ENCODE assay signal across 8 mouse cellular contexts in the genomic region with DNA sequence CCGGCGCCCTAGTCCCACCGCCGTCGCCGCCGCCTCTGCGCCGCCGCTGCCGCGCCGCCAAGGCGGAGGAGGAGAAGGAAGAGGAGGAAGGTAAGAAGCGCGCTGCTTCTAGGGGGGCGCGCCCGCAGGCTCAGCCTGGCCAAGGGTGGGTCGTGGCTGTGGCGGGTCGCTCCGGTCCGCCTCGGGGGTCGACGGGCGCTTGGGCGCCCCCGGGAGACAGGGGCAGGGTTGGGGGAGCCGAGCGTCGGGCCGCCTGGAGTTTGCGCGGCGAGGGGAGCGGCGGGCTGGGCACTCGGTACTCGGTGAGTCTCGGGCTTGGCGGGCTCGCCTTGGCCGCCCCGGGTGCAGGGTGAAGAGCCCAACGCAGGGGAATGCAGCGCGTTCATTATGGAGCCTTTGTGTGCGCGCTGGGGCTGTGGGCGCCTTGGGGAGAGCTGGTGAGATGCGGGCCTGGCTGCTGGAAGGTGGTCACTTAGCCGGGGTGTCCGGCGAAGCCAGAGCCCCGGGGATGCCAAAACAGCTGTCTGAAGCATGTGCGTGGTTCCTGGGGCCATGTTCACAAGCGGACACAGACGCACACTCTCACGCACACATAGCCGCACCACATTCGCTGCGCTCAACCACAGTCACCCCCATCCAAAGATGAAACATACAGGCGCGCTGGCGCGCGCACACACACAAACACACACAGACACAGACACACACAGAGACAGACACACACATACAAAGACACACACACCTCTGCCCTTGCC.
DNase-seq lines count a peak whose midpoint lies in the region; ATAC-seq lines count a peak whose summit lies in the region.

No protein-coding gene starts in this region.

- H3K27ac ChIP-seq in heart, embryonic 13.5 days (replicated peaks): no peak overlapping the region
- H3K27ac ChIP-seq in limb, embryonic 13.5 days: no peak overlapping the region

- 9% methylated on average over 62 of the region's 69 CpGs for WGBS in heart, embryonic 13.5 days
- WGBS in limb, embryonic 13.5 days: 14% methylated on average over 52 of the region's 69 CpGs

- H3K4me3 ChIP-seq in heart, embryonic 13.5 days: peak overlapping the region; percentile 64
- H3K4me3 ChIP-seq in limb, embryonic 13.5 days: peak overlapping the region; percentile 55

- peaks cover 92% of the 10 kb centered on the region for H3K27me3 ChIP-seq in heart, embryonic 13.5 days (replicated peaks)
- H3K27me3 ChIP-seq in limb, embryonic 13.5 days: peaks cover 93% of the 10 kb centered on the region

- no peaks in the 10 kb centered on the region for H3K36me3 ChIP-seq in heart, embryonic 13.5 days
- H3K36me3 ChIP-seq in limb, embryonic 13.5 days: no peaks in the 10 kb centered on the region

- DNase-seq in heart, postnatal 25 days (ENCODE audit: low spot score): no peak
- DNase-seq in ZHBTc4 (ENCODE audit: low read depth, low spot score) (peak; percentile 38), MN1 (ENCODE audit: low spot score) (no peak)
- DNase-seq in frontal cortex, postnatal 36 days (ENCODE audit: low spot score in 2 of 2): peak; percentile 19 to 28
- peak; percentile 8 to 41 for DNase-seq in right cerebral cortex, adult 2 months (ENCODE audit: low spot score in 2 of 2)

- H3K4me2 ChIP-seq in heart, embryonic 13.5 days: peak overlapping the region; percentile 87
- peak overlapping the region; percentile 74 for H3K4me2 ChIP-seq in limb, embryonic 13.5 days (replicated peaks)

- H3K9me3 ChIP-seq in heart, embryonic 13.5 days: no peaks in the 10 kb centered on the region
- no peaks in the 10 kb centered on the region for H3K9me3 ChIP-seq in limb, embryonic 13.5 days

- ATAC-seq in heart, embryonic 13.5 days (ENCODE audit: extremely low read depth, insufficient number of reproducible peaks, low FRiP score, low TSS enrichment): no peak
- ATAC-seq in limb, embryonic 13.5 days (ENCODE audit: low FRiP score, low read depth): peak; percentile 63; the same call in 1 of the 2 replicates
- ATAC-seq in erythroblast, adult 5-6 weeks (replicated peaks; ENCODE audit: low FRiP score, poor library complexity, severe bottlenecking): no peak

- intact Hi-C loops in heart, postnatal 25 days (cut with DNase I): no loop called here

- peak overlapping the region; percentile 77 for H3K9ac ChIP-seq in heart, embryonic 13.5 days
- H3K9ac ChIP-seq in limb, embryonic 13.5 days: peak overlapping the region; percentile 62

- H3K4me1 ChIP-seq in heart, embryonic 13.5 days: 0 out of 2 replicates have a peak, but pooled peaks cover 5% of the 10 kb centered on the region
- H3K4me1 ChIP-seq in limb, embryonic 13.5 days: no peaks in the 10 kb centered on the region

Comparison
In these comparisons a context has a peak if more than half of its experiments do, and no peak if none do; other contexts are left out.
1. DNase-seq: peak in ZHBTc4 (single experiment), frontal cortex, postnatal 36 days (2 of 2) and right cerebral cortex, adult 2 months (2 of 2); none in heart, postnatal 25 days (single experiment) and MN1 (single experiment).